Mouse (Mus musculus): ENCODE data around the gene Gm37240.

Gene Gm37240

GRCm38 (mm10) chr3:84852877-84853276 is 1034.4 kb downstream of the Gm37240 start:
- no peak for DNase-seq

GRCm38 (mm10) chr3:84851801-84852200 is 1035.5 kb downstream of the Gm37240 start:
- DNase-seq: no peak

- no peak for DNase-seq
These were observed 1036.9 kb downstream of the Gm37240 start for GRCm38 (mm10) chr3:84850418-84850817.

DNA sequence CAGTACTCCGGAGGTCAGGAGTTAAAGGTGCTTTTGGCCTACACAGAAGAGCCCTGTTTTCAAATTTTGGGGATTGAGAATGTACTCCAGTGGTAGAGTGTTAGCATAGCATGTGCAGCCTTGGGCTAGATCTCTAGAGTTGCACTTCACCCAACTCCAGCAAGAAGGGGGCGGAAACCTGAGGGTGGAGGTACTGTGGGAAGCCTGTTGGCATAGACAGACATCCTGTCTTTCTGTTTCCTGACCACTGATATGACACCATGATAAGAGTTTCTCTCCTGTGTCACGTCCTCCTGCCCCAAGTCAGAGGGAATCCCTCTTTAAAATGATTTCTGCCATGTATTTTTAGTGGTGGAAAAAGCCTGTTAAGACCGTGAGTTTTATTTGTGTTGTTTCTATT is 1038.5 kb downstream of the Gm37240 start:
- peak; percentile 50 for DNase-seq

GRCm38 (mm10) chr3:84843594-84843993 is 1043.7 kb downstream of the Gm37240 start:
- DNase-seq: peak; percentile 44

DNA sequence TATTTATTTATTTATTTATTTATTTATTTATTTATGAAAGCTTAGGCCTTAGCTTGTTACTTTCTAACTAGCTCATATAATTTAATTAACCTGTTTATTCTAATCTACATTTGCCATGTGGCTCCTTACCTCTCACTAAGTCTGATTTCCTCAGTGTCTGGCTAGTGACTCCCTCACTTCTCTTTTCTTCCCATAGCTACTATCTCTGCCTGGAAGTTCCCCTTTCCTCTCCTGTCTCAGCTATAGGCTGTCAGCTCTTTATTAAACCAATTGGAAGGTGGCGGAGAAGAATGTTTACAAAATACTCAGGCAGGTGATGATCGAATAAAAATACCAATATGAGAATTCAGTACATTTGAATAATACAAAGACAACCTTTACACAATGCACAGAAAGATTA is 1044.5 kb downstream of the Gm37240 start:
- no peak for DNase-seq

- DNase-seq: no peak
These were observed 1046.0 kb downstream of the Gm37240 start for GRCm38 (mm10) chr3:84841271-84841670.

DNA sequence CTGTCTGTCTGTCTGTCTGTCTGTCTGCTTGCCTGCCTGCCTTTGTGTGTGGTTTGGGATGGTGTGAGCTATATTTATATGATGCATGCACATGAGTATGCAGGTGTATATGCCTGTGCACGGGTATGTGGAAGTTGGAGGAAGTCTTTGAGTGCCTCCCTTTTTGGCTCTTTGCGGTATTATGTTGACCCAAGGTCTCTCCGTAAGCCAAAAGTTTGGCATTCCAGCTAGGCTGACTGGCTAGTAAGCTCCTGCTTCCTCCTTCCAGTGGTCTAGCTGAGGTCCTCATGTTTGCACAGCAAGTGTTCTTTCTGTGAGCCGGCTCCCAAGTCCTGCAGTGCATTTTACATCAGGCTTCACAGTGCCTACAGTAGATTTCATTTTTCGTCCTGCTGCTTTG is 1047.8 kb downstream of the Gm37240 start:
- DNase-seq: no peak

DNA sequence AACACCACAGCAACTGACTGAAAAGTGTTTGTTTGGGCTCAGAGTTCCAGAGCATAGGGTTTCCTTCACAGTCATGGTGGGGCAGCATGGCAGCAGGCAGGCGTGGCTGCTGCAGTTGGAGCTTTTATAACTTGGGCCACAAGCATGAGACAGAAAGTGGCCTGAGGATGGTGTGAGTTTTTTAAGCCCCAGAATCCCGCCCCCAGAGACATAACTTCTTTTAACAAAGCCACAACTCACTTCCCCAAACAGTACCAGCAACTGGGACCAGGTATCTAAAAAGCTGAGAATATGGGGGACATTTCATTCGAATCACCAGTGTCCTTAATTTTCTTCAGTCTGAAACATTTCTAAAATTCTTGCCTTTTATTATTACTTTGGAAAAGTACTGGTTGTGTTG is 1049.3 kb downstream of the Gm37240 start:
- DNase-seq: no peak

- no peak for DNase-seq
These were observed 1051.3 kb downstream of the Gm37240 start for GRCm38 (mm10) chr3:84836029-84836428.

GRCm38 (mm10) chr3:84829366-84829765 is 1058.0 kb downstream of the Gm37240 start:
- DNase-seq: no peak

- no peak for DNase-seq
These were observed 1059.7 kb downstream of the Gm37240 start for GRCm38 (mm10) chr3:84827617-84828016.

GRCm38 (mm10) chr3:84826938-84827337 is 1060.4 kb downstream of the Gm37240 start:
- no peak for DNase-seq

GRCm38 (mm10) chr3:84826405-84826804 is 1060.9 kb downstream of the Gm37240 start:
- no peak for DNase-seq

GRCm38 (mm10) chr3:84825990-84826389 is 1061.3 kb downstream of the Gm37240 start:
- no peak for DNase-seq

GRCm38 (mm10) chr3:84820654-84821201 is 1066.6 kb downstream of the Gm37240 start:
- no peak for DNase-seq

DNA sequence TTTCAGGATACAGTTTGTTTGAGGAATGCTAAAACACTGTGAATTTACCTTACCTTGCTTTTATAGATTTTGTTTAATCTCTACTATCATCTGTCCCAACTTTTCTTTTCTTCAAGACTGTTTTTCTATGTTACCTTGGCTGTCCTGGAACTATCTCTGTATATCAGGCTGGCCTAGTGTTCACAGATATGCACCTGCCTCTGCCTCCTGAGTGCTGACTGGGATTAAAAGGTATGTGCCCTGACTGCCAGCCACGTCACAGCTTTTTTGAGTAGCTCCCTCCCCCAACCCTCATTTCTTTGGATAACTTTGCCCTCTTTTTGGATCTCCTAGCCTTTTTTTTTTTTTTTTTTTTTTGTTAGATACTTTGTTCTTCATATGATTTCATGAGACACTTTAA is 1070.4 kb downstream of the Gm37240 start:
- no peak for DNase-seq

- peak; percentile 80 for DNase-seq
These were observed 1071.9 kb downstream of the Gm37240 start for GRCm38 (mm10) chr3:84815461-84815860.

DNA sequence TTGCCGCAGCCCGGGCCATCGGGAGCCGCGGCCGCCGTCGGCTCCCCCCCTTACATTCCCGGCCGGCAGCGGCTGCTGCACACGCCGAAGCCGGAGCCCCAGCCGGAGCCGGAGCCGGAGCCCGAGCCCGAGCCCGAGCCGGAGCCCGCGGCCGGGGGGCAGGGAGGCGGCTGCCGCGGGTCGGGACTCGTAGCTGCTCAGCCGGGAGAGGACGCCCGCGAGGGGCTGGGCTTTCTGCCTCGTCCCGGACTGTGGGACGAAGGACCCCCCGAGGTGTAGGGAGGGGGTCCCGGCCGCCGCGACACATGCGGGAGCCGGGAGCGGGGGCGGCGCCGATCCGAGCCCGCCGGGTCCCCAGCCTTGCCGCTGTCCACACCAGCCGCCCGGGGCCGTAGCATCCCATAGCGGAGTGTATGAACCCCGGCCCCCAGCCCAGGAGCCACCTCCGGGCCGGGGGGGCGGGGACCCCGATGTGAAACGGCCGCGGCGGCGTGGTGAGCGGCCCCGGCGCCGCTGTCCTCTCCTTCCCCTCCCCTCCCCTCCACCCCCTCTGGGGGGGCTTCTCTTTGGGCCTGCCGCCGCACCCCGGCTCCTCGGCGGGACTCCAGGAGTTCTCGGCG is 1072.4 kb downstream of the Gm37240 start, which contains the start of gene Fbxw7:
Gene Fbxw7, plus strand, starts transcription at position 507 of the 620 bp plus-strand sequence.
- DNase-seq: no peak

DNA sequence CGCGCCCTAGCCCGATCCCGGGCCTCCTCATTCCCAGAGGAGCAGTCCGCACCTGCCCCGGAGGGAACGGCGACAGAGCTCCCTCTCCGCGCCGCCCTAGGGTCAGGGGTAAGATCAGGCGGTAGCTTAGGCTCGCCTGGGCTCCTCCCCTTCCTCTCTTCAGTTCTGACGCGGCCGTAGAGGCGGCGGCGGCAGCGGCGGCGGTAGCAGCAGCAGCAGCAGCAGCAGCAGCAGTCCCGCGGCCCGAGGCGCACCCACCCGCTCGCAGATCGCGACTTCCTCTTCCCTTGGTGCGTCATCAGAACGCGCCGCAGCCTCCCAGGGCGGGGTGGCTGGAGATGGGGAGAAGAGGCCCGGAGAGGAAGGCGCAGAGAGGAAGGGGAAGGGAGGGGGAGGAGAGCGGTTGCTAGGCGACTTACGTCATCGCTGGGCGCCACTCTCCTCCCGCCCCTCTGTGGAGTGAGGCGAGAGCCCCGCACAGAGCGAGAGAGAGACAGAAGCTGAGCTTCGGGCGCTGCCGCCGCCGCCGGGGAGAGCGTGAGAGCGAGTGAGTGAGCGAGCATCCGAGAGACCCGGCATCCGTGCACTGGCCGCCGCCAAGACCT is 1073.1 kb downstream of the Gm37240 start:
- peak; percentile 100 for DNase-seq

DNA sequence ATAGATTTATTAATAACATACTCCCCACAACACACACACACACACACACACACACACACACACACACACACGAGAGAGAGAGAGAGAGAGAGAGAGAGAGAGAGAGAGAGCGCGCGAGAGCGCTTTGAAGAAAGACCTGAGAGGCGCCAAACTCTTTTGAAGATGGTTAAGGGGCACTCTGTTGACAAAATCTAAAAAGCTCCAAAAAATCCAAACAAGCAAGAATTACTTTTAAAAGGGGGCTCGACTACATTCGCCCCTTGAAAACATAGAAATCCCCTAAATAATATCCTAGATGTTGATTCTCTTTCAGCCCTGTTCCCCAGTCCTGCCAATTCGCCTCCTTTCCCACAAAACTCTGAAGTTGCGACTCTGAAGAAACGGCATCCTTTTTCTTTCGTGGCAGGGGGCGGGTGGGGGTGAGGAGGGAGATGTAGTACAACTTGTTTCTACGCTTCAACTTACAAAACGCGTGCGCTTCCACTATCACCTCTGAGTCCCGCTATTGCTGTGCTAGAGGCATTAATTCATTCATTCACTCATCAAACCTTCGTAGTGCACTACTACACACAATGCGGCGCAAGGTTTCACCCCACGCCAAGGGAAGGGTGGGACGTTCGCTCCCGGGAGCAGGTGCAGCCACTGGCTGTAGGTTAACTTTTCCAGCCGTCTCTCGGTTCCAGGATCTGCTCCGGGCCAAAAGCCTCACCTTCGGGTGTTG is 1073.7 kb downstream of the Gm37240 start:
- DNase-seq: no peak

GRCm38 (mm10) chr3:84810803-84811202 is 1076.5 kb downstream of the Gm37240 start:
- no peak for DNase-seq

- no peak for DNase-seq
These were observed 1078.4 kb downstream of the Gm37240 start for GRCm38 (mm10) chr3:84808906-84809305.

DNA sequence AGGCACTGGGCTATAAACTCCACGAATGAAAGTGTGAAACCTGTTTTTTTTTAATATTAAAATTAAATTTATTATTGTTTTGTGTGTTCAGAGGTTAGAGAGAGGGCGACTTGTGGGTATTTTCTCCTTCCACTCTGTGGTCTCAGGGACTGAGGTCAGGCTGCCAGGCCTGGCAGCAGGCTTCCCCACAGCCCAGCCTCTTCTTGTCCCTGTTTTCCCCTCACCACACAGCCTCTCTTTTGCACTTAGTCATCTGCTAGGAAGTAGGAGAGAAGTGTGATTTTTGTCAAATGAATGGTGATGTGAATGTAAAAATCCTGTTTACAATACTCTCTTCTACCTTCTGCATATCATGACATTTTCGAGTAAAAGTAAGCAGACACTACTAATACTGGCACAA is 1079.5 kb downstream of the Gm37240 start:
- DNase-seq: no peak

Measured in thymus, postnatal 25 days (tissue).